Mouse (Mus musculus) yolk sac, embryonic 10.5 days (tissue): ENCODE data around the gene Gprc5a.

Experiments
- DNase-seq: peaks from one replicate; pipeline ENCODE4 v3.0.0-alpha.2; 2017; ENCODE audit warnings: low spot score

The Gprc5a gene

DNA sequence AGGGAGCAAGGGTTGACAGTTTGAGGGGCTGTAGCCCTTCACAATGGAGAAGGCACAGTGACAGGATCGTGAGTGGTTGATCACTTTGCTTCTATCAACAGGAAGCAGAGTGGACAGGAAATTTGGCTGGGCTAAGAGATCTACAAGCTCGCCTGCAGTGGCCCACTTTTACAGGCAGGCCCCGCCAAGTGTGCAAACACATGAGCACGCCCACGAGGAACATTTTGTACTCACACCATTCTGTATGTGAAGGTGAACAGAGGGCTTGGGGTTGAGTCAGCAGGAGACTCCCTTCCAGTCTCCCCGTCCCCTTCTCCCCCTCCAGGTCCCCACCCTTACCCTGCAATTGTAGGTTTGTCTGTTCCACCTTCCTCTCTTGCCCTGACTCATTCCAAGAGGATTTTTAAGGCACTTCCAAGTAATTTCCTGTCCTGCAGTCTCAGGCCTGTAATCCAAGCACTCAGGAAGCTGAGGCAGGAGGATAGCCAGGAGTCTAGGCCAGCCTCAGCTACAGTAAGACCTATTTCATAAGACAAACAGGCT lies 9.0 kb downstream of the Gprc5a start:
- no peak for DNase-seq

DNA sequence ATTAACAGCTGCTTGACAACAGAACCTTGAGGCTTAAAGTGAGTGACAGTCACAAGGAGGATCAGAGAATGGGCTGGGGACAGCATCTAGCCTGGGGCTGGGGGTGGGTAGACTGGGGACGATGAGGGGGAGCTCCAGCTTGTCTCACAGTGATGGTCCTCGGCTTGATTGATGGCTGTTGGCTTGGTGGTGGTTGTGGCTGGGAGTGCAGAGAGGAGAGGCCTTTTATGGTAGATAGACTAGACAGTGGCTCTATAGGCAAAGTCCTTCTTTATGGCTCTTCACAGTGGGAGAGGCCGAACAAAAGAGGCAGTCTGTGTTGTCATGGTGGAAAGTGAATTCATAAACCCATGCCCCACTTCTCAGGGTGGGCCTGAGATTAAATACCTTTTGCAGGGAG lies 10.8 kb downstream of the Gprc5a start:
- DNase-seq = no peak

DNA sequence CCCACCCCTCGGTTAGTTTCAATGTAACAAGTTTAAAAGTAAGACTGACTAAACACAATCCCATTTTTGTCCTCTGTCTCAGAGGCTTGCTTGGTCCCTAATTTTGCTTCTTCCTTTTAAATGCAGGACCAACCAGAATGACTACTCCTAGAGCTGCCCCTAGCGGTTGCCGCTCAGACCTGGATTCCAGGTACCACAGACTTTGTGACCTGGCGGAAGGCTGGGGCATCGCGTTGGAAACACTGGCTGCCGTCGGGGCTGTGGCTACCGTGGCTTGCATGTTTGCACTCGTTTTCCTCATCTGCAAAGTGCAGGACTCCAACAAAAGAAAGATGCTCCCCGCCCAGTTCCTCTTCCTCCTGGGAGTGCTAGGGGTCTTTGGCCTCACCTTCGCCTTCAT lies 13.0 kb downstream of the Gprc5a start:
- DNase-seq = no peak

DNA sequence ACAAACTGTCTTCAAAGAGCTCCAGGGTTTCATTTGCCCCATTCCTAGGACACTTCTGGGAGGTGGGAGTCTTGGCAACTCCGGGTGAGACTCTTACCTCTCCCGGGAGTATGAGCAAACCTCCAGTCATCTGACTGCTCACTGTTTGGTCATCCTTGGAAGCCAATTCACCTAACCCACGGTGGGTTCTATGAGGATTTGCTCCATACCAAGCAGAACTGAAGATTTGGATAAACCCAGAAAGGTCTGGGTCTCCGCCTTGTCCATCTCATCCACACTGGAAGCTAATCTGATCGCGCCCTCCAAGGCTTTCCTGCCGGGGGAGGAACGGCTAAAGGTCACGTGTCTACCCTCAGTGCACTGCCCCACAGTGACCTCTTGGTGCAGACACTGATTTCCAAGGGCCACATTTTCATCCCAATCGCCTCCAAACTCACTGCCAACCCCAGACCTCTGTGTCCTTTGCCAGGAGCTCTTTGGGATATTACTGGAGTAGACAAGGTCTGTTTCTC lies 18.6 kb downstream of the Gprc5a start:
- DNase-seq = no peak

DNA sequence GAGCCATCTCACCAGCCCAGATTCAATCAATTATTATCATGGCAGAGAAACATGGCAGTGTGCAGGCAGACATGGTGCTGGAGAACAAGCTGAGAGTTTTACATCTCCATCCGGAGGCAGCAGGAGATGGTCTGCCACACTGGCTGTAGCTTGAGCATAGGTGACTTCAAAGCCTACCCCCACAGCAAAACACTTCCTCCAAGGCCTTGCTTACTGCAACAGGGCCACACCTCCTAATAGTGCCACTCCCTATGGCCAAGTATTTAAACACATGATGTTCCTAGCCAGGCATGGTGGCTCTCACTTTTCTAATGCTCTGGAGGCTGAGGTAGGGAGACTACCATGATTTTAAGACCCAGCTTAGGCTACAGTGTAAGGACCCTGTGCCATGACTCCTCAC lies 20.3 kb downstream of the Gprc5a start:
- no peak for DNase-seq

DNA sequence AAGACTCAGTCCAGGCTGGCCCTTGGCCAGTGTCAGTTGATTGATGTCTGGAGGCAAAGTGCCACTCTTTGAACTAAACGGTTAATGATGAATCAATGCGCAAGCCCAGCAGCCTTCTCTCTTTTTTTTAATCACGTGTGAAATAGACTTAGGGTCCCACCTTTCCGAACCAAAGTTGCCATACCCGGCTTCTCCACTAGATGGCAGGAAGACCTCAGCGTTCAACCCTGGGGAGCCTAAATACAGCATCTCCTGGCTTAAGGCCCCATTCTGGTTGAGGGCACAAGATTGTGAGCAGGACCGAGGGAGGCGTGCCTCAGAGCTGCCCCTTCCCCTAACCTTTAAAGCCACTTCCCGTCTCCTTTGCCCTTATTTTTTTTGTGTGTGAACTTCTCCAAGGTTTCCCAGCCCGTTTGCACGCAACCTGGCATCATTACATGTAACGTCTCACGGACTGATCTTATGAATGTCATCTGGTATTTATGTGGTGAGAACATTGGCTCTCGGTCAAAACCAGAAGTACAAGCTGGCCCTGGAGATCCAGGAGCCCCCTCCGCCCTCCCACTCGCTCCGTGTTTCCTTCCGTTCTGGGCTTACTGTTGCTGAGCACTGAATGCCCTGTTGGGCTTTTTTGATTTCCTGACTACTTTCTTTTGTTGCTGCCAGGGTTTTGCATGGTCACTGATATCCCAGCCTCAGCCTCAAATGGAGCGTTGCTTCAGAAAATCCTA lies 22.4 kb downstream of the Gprc5a start:
- DNase-seq = peak; percentile 71

DNA sequence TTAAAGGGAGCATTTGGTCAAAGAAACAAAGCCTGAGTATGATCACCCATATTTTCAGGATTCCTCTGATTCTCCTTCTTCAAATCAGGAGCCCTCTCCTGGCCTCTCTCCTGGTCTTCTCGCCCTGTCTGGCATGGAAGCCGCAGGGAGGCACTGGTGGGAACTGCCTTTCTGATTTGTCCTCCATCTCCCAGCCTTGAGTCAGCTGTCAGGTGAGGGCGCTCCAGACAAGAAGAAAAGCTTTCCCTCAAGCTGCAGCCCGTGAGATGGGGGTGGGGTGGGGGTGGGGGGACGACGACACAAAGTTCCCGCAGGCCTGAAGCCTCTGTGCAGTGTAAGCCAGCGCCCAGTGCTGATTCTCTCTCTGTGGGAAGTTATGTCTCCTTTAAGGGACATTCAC lies 24.3 kb downstream of the Gprc5a start:
- no peak for DNase-seq

DNA sequence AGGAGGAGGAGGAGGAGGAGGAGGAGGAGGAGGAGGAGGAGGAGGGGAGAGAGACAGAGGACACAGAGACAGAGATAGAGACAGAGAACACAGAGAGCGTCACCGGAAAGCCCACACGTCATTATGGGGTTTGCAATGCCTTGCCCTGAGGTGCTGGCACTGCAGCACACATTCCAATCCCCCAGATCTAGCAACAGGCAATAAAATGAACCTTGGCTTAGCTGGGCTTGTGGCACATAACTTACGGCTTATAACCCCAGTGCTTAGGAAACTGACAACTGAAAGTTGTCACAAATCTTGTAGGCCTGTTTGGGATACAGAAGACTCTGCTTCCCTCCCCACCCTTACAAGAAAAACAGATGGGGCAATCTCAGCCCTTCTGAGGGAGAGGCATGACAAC lies 25.2 kb downstream of the Gprc5a start:
- DNase-seq = no peak

DNA sequence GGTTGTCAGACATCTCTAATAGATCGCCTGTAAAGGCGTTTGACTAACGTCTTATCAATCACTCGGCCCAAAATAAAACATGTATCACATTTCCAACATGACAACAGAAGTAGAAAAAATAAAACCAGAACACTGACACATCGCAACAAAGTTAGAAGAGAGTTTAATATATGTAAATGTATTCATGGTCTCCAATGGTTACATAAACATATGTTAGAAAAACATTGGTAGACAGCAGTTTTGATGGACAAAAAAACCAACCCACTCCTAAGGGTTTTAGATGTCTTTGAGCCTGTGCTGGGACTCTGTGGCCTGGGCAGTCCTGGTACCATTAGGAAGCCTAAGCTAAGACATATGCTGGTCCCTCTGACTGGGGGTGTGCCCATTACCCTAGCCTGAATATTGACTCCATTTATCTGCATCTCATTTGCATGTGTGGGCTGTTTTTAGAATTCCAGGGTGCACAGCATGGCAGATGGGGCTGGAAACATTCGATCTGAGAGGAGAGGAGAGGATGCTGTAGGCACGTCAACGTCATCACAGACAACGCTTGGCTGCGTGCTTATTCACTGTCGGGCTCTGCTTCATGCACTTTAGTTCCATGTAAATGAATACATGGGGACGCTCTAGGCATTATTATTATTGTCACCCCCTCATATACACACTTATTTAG lies 27.5 kb downstream of the Gprc5a start:
- no peak for DNase-seq

DNA sequence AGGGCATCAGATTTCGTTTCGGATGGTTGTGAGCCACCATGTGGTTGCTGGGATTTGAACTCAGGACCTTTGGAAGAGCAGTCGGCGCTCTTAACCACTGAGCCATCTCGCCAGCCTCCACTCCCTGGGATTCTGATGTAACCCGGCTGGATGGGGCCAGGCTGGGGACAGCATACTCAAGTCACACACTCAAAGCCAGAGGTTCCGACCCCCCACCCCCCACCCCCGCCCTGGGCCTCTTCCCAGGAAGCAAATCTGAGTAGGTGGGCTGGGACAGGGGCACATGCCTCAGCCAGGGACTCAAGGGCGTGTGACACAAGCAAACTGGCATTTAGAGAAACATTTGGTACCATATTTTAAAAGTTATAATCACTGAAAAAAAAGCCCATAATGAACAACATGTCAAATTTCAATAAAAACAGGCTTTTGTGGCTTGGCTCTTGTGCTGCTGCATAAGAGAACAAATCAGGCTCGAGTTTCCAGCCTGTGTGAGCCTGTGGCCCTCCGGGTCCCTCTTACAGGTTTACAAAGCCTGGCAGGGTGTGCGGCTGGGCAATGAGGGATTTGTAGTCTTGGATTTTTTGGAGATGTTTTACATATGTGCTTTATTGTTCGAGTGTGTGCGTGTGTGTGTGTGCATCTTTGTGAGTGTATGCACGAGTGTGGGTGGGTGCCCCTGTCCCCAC lies 35.5 kb downstream of the Gprc5a start:
- DNase-seq = no peak

DNA sequence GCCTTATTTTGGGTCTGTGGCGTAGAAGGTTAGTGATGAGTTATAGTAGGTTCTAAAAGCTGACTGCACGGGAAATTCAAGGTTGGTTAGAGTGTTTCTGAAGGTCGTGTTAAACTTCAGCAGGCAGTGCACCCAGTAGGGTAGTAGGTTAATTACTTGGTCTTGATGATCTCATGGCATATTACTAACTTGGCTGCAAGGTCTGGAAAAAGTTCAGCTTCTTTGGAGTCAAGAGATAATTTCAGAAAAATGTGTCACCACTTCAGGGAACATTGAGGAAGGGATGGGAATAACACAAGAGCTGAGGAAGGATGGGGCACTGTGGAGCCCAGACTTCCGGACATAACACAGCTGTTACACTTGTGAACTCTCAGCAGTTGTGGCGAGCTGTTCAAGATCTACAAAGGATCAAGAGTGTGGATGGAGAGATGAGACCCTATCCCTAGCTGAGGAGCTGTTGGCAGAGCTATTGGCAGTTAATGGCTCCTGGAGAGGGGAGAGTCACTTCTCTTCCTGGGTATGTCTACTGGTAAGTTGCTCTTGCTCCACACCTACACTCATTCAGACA lies 37.4 kb downstream of the Gprc5a start:
- DNase-seq = no peak

DNA sequence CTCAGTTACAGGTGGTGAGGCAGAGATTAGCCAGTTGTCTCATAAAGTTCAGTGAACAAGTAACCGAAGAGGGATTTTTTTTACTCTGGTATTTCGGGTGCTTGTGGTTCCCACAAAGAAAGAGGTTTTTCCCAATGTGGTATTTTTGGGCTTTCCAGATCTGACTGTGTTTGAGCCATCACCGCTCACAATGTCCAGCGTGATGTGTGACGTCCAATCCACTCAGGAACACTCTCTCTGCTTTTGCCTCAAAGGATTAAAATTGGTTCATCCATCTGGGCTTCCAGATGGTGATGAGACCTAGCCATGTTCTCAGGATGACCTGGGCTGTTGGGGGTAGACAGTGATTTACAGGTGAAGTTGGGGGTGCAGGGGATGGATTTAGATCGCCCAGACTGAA lies 41.6 kb downstream of the Gprc5a start:
- no peak for DNase-seq

DNA sequence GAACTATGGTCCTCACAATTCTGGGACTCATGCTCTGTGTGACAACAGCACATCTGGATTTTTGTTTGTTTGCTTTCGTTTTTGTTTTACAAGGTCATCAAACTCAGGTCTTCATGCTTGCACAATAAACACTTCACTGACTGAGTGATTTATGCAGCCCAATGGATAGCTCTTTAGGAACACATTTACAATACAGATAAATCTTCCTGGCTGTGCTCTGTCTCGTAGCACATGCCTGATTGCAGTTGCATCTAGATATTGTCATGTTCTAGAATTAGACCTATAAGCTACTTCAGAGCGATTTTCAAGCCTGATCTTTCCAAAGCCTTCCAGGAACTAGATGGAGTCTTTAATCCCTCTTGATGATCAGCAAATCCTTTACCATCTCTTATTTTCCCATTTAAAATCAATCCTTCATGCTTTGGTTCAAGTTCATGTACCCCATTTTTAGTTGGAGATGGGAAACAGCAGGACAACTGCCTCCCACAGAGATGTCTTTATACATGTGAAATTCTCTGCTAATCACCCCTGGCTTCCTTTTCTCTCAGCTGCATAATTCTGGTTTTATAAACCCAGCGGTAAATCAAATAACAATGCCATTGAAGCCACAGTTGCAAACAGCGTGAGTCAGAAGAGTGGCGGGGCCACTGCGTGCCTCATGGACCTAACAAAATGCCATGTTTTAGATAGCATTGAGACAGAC lies 47.1 kb downstream of the Gprc5a start:
- no peak for DNase-seq

DNA sequence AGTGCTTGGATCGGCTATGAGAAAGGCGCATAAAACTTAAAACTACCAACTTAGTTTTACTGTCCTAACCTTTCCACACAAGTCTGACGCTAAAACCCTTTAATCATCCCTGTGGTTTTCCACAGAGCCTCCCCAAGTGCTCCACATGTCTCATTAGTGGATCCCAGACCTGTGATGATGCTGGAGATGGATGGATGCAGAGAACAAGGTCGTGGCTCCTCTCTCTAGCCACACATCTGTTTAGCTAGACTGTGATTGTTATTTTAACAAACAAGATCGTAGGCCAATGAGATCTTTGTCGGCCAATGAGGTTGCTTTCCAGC lies 47.6 kb downstream of the Gprc5a start:
- no peak for DNase-seq

DNA sequence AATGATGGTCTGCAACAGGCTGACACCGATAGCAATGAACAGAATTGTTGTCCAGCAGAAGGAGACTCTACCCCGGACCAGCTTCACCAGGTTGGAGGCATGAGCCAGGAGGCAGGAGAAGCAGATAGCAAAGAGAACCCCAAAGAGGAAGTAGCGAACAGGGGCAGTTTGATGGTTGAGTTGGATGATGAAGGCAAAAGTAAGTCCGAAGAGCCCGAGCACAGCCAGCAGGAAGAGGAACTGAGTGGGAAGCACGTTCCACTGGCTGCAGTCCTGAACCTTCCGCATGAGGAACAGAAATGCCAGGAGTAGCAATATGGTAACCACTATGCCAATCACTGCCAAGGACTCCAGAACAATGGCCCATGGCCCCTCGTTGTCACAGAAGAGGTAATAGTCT lies 51.0 kb downstream of the Gprc5a start:
- no peak for DNase-seq

DNA sequence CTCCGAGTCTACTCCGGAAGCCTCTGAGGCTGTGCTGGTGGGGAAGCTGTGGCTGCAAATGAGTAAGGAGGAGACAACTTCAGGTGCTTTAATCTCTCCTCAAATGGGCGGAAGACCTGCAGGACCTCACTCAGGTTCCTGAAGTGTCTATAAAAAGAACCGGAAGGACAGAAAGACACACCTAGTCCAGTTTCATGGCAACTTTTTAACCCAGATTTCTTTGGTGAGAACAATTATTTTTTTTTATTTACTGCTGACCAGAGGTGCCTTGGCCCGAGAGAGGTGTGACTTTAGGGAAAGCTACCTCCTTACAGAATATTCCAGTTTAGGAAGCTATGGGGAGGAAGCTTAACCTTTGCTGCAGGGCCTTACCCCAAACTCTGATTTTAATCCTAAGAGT lies 52.7 kb downstream of the Gprc5a start, which contains the start of gene Gprc5d:
Gene Gprc5d, minus strand, starts transcription at position 101 of the 400 bp plus-strand sequence.
- DNase-seq = no peak

DNA sequence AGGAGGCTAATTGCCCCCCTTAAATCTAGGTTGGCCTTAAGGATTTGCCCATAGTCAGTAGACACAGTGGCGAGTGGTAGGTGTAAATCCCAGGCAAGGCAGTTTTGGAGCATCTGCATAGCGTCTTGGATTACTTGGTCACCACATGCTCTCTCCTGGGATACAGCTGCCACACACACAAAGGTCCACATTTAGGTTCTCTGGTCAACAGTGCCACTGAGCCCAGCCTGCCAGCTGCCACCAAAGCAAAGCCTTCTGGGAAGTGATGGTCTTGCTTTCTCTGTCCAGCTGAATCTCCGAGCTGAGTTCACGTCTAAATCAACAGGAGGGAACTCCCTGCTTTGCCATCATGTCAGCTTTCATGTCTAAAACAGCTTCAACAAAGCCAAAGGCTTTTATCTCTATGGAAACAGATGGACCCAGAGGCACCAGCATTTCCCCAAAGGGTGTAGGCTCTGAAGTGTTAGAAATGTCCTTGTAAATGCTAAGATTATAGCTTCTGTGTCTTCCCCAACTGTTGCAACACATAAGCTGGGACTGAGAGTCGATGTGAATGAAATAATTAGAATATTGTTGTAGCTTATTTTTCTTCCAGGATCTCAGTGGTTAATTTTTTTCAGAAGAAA lies 59.4 kb downstream of the Gprc5a start:
- no peak for DNase-seq

DNA sequence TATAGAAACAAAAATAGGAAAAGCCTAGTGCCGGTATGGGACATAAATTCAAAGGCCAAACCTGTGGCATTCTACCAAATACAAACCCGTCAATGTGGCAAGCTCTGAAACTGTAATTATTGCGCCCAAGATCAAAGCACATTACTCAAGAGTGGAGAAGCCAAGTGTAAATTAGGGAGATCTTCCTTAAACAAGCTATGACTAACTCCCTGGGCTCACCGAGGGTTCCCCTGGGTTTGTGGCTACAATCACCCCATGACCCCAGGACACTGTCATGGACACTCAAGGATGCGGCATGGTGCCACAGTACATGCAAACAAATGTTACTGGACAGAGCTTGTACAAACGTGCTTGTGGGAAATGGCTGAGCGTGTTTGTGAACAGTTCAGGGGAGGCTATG lies 67.6 kb downstream of the Gprc5a start:
- DNase-seq = no peak

DNA sequence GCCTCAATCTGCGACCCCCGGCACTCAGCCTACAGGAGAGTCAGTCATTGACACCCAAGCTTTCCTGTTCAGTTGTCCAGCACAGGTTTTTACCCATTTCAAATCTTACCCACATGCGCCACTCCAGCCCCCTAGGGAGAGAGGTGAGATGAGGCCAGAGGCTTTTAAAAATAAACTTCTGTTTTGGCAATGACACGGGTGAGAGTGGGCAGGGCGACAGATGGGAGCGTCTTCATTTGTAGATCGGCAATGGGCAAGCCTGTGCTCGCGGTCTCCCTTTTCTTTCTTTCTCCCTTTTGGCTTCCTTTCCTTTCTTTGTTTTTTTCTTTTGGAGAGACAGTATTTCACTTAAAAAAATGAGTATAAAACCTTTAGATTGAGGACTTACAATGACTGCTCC lies 68.0 kb downstream of the Gprc5a start:
- no peak for DNase-seq
